9 mouse cellular contexts compared by ENCODE assay signal in the genomic region with DNA sequence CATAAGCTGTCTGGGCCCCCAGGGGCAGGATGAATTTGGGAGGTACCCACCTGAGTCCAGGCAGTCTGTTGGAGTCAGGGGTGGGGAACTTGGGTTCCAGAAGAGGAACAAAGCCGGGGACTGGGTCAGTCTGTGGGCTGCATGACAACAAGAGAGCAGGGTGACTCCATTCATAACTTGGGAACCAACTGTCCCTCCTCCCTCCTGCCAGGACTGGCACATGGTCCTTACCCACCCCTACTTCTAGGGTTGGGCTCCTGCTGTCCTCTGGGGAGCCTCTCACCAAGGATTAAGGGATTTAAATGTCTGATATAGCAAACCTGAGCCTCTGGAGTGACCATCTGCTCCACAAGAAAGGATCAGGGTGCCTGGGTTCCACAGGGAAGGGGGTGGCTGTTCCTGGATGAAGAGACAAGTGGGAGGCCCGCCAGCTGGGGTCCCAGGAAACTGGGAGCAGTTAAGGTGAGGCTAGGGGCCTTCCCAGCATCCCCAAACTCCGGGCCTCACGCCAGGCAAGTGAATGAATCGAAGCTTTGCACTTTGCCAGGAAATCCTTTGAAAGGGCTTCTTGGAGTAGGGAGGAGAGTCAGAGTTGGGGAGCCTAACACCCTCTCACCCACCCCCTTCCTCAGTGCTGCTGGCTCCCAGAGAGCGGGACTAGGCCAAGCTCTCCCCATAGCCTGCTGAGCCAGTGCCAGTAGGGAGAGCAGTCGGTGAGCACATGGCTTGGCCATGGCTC. TPM values are rescaled to one million over a fixed set of nuclear protein-coding genes. Genes with fewer than 3 reads are reported as not detected.
DNase-seq lines count a peak whose midpoint lies in the region; ATAC-seq and TF ChIP-seq lines count a peak whose summit lies in the region.
"Had no signal": no experiment of that assay in that cellular context is flagged by ENCODE, and none has a peak within 500 bp of the region (broad histone marks: within the 10 kb centered on the region; RNA-seq: fewer than 3 reads in every experiment).

No protein-coding gene starts in this region.

- ATAC-seq in embryonic facial prominence, embryonic 11.5 days (replicated peaks; ENCODE audit: insufficient number of reproducible peaks, low FRiP score, low TSS enrichment, low read depth): 0 out of 2 replicates have a peak, but pooled peaks have one; percentile 12
- peak; percentile 91 for ATAC-seq in midbrain, embryonic 16.5 days

- TF ChIP-seq CTCF in cortical plate, adult 2 months (IDR thresholded peaks at IDR 0.05; ENCODE audit: extremely low read depth, insufficient read depth, low read length): no peak
- TF ChIP-seq CTCF in layer of hippocampus, adult 2 months (conservative IDR thresholded peaks at IDR 0.05): no peak

- no peak overlapping the region for H3K4me2 ChIP-seq in embryonic facial prominence, embryonic 11.5 days (ENCODE audit: low read depth, low read length)
- no peak overlapping the region for H3K4me2 ChIP-seq in midbrain, embryonic 16.5 days (ENCODE audit: low read length)

- H3K4me1 ChIP-seq in embryonic facial prominence, embryonic 11.5 days (ENCODE audit: control insufficient read depth, insufficient read depth, low read length): no peaks in the 10 kb centered on the region
- no peaks in the 10 kb centered on the region for H3K4me1 ChIP-seq in embryonic facial prominence, embryonic 10.5 days
- no peaks in the 10 kb centered on the region for H3K4me1 ChIP-seq in cortical plate, adult 2 months (ENCODE audit: control insufficient read depth, insufficient read depth, low read length)
- no peaks in the 10 kb centered on the region for H3K4me1 ChIP-seq in midbrain, embryonic 16.5 days (ENCODE audit: control insufficient read depth, insufficient read depth, low read length)

- H3K27me3 ChIP-seq in embryonic facial prominence, embryonic 11.5 days (ENCODE audit: control insufficient read depth, insufficient read depth, low read length): no peaks in the 10 kb centered on the region
- H3K27me3 ChIP-seq in embryonic facial prominence, embryonic 10.5 days (replicated peaks; ENCODE audit: low read depth, poor library complexity, severe bottlenecking): no peaks in the 10 kb centered on the region
- no peaks in the 10 kb centered on the region for H3K27me3 ChIP-seq in midbrain, embryonic 16.5 days (ENCODE audit: control insufficient read depth, insufficient read depth, low read depth, low read length)

- H3K27ac ChIP-seq in embryonic facial prominence, embryonic 11.5 days (replicated peaks; ENCODE audit: low read depth, low read length): no peak overlapping the region
- no peak overlapping the region for H3K27ac ChIP-seq in embryonic facial prominence, embryonic 10.5 days (replicated peaks)
- 0 out of 2 replicates have a peak overlapping the region, but pooled peaks have one; percentile 14 for H3K27ac ChIP-seq in cortical plate, adult 2 months (ENCODE audit: insufficient read depth, low read length)
- H3K27ac ChIP-seq in layer of hippocampus, adult 2 months: peak overlapping the region; percentile 79
- peak overlapping the region; percentile 33; the same call in 1 of the 2 replicates for H3K27ac ChIP-seq in midbrain, embryonic 16.5 days (ENCODE audit: low read length)

- 83% methylated on average over 7 of the region's 7 CpGs for WGBS in embryonic facial prominence, embryonic 11.5 days
- 83% methylated on average over 7 of the region's 7 CpGs for WGBS in embryonic facial prominence, embryonic 10.5 days
- WGBS in midbrain, embryonic 16.5 days: 65% methylated on average over 7 of the region's 7 CpGs

- no peak overlapping the region for H3K9ac ChIP-seq in embryonic facial prominence, embryonic 11.5 days (replicated peaks; ENCODE audit: low read length)
- no peak overlapping the region for H3K9ac ChIP-seq in midbrain, embryonic 16.5 days (ENCODE audit: low read depth, low read length)

- no peak for DNase-seq in embryonic facial prominence, embryonic 11.5 days (ENCODE audit: low spot score)
- DNase-seq in embryonic facial prominence, embryonic 10.5 days (ENCODE audit: low spot score): no peak
- peak; percentile 68 to 84 for DNase-seq in layer of hippocampus, adult 2 months (ENCODE audit: low spot score in 2 of 2)
- DNase-seq in adrenal gland, postnatal 10 days: no peak
- DNase-seq in kidney, adult 11 months: no peak
- DNase-seq in T-cell, adult 2 months (ENCODE audit: low spot score): no peak

- peaks cover 16% of the 10 kb centered on the region for H3K36me3 ChIP-seq in embryonic facial prominence, embryonic 11.5 days (replicated peaks; ENCODE audit: control insufficient read depth, insufficient read depth, low read depth, low read length)
- H3K36me3 ChIP-seq in embryonic facial prominence, embryonic 10.5 days (replicated peaks): peaks cover 85% of the 10 kb centered on the region
- H3K36me3 ChIP-seq in midbrain, embryonic 16.5 days (ENCODE audit: control insufficient read depth, insufficient read depth, low read length): peaks cover 15% of the 10 kb centered on the region

- no peak overlapping the region for H3K4me3 ChIP-seq in embryonic facial prominence, embryonic 11.5 days (ENCODE audit: low read depth, low read length)
- H3K4me3 ChIP-seq in embryonic facial prominence, embryonic 10.5 days: no peak overlapping the region
- H3K4me3 ChIP-seq in cortical plate, adult 2 months (ENCODE audit: insufficient read depth, low read length): no peak overlapping the region
- H3K4me3 ChIP-seq in layer of hippocampus, adult 2 months: no peak overlapping the region
- no peak overlapping the region for H3K4me3 ChIP-seq in midbrain, embryonic 16.5 days (ENCODE audit: low read depth, low read length)

- no peak for TF ChIP-seq POLR2A in cortical plate, adult 2 months (IDR thresholded peaks at IDR 0.05; ENCODE audit: extremely low read depth, insufficient read depth, low read length)

- no peaks in the 10 kb centered on the region for H3K9me3 ChIP-seq in embryonic facial prominence, embryonic 11.5 days (replicated peaks; ENCODE audit: control insufficient read depth, low read length)
- H3K9me3 ChIP-seq in embryonic facial prominence, embryonic 10.5 days: no peaks in the 10 kb centered on the region
- H3K9me3 ChIP-seq in midbrain, embryonic 16.5 days (replicated peaks; ENCODE audit: control insufficient read depth, low read length, poor library complexity, severe bottlenecking): no peaks in the 10 kb centered on the region

RNA-seq across cellular contexts. Expression of a gene that starts 11.9 kb away (rescaled TPM):
- 200 and 215 TPM in 2 replicates for polyA plus RNA-seq in embryonic facial prominence, embryonic 11.5 days (2014; fragmentation: Nextera tagmentation; extraction: Ambion mirVana)
- 219 and 225 TPM in 2 replicates for polyA plus RNA-seq in embryonic facial prominence, embryonic 10.5 days (2016; fragmentation: Nextera tagmentation; extraction: Ambion mirVana)
- polyA plus RNA-seq in cortical plate, adult 2 months (2012; rRNA removed): 33.9 and 35.1 TPM in 2 replicates
- 10 to 100 TPM; 28.5 to 32.3 TPM for total RNA-seq in layer of hippocampus, adult 2 months (2021)
- 48.9 and 57.3 TPM in 2 replicates for polyA plus RNA-seq in midbrain, embryonic 16.5 days (2015; fragmentation: Nextera tagmentation; extraction: Ambion mirVana)
- total RNA-seq in adrenal gland, postnatal 10 days (2021): 10 to 100 TPM; 59.9 to 75.9 TPM

RNA-seq across cellular contexts. Expression of a gene that starts 12.0 kb away (rescaled TPM):
- polyA plus RNA-seq in embryonic facial prominence, embryonic 11.5 days (2014; fragmentation: Nextera tagmentation; extraction: Ambion mirVana): 40.2 and 40.9 TPM in 2 replicates
- polyA plus RNA-seq in embryonic facial prominence, embryonic 10.5 days (2016; fragmentation: Nextera tagmentation; extraction: Ambion mirVana): 41.6 and 43.5 TPM in 2 replicates
- 13.6 and 14.3 TPM in 2 replicates for polyA plus RNA-seq in cortical plate, adult 2 months (2012; rRNA removed)
- total RNA-seq in layer of hippocampus, adult 2 months (2021): 10 to 100 TPM; 12.0 to 14.3 TPM
- polyA plus RNA-seq in midbrain, embryonic 16.5 days (2015; fragmentation: Nextera tagmentation; extraction: Ambion mirVana): 19.2 and 20.9 TPM in 2 replicates
- total RNA-seq in adrenal gland, postnatal 10 days (2021): 10 to 100 TPM in 1 of 2 experiments, 1 to 10 TPM in 1; 8.1 to 12.5 TPM

RNA-seq across cellular contexts. Expression of a gene that starts 13.7 kb away (rescaled TPM):
- polyA plus RNA-seq in embryonic facial prominence, embryonic 11.5 days (2014; fragmentation: Nextera tagmentation; extraction: Ambion mirVana): 5.2 and 6.0 TPM in 2 replicates
- polyA plus RNA-seq in embryonic facial prominence, embryonic 10.5 days (2016; fragmentation: Nextera tagmentation; extraction: Ambion mirVana): 3.2 TPM in 2 replicates
- 362 and 374 TPM in 2 replicates for polyA plus RNA-seq in cortical plate, adult 2 months (2012; rRNA removed)
- 100 to 1,000 TPM; 391 to 411 TPM for total RNA-seq in layer of hippocampus, adult 2 months (2021)
- 65.8 and 95.2 TPM in 2 replicates for polyA plus RNA-seq in midbrain, embryonic 16.5 days (2015; fragmentation: Nextera tagmentation; extraction: Ambion mirVana)
- total RNA-seq in adrenal gland, postnatal 10 days (2021): 10 to 100 TPM; 38.6 to 52.9 TPM

RNA-seq across cellular contexts. Expression of a gene that starts 25.6 kb away (rescaled TPM):
- 0.14 TPM in 1 of 2 replicates, not detected in the other for polyA plus RNA-seq in embryonic facial prominence, embryonic 11.5 days (2014; fragmentation: Nextera tagmentation; extraction: Ambion mirVana)
- polyA plus RNA-seq in embryonic facial prominence, embryonic 10.5 days (2016; fragmentation: Nextera tagmentation; extraction: Ambion mirVana): not detected in 2 replicates
- polyA plus RNA-seq in cortical plate, adult 2 months (2012; rRNA removed): 0.06 and 0.08 TPM in 2 replicates
- total RNA-seq in layer of hippocampus, adult 2 months (2021): not detected
- polyA plus RNA-seq in midbrain, embryonic 16.5 days (2015; fragmentation: Nextera tagmentation; extraction: Ambion mirVana): not detected in 2 replicates
- total RNA-seq in adrenal gland, postnatal 10 days (2021): under 1 TPM; 0.27 to 0.36 TPM
- polyA plus RNA-seq: large intestine, adult 2 months had no signal

RNA-seq across cellular contexts. Expression of a gene that starts 29.8 kb away (rescaled TPM):
- 15.0 and 19.4 TPM in 2 replicates for polyA plus RNA-seq in embryonic facial prominence, embryonic 11.5 days (2014; fragmentation: Nextera tagmentation; extraction: Ambion mirVana)
- polyA plus RNA-seq in embryonic facial prominence, embryonic 10.5 days (2016; fragmentation: Nextera tagmentation; extraction: Ambion mirVana): 16.0 TPM in 2 replicates
- 18.1 and 21.1 TPM in 2 replicates for polyA plus RNA-seq in cortical plate, adult 2 months (2012; rRNA removed)
- total RNA-seq in layer of hippocampus, adult 2 months (2021): 10 to 100 TPM; 15.1 to 15.6 TPM
- polyA plus RNA-seq in midbrain, embryonic 16.5 days (2015; fragmentation: Nextera tagmentation; extraction: Ambion mirVana): 23.8 and 27.1 TPM in 2 replicates
- 10 to 100 TPM in 1 of 2 experiments, 1 to 10 TPM in 1; 9.2 to 10.1 TPM for total RNA-seq in adrenal gland, postnatal 10 days (2021)

Comparison
In these comparisons a context has a peak if more than half of its experiments do, and no peak if none do; other contexts are left out.
1. DNase-seq: peak in layer of hippocampus, adult 2 months (2 of 2); none in embryonic facial prominence, embryonic 11.5 days (single experiment), embryonic facial prominence, embryonic 10.5 days (single experiment), adrenal gland, postnatal 10 days (single experiment), kidney, adult 11 months (single experiment) and T-cell, adult 2 months (single experiment).
2. H3K27ac ChIP-seq: peak in cortical plate, adult 2 months (single experiment), layer of hippocampus, adult 2 months (single experiment) and midbrain, embryonic 16.5 days (single experiment); none in embryonic facial prominence, embryonic 11.5 days (single experiment) and embryonic facial prominence, embryonic 10.5 days (single experiment).